Mouse (Mus musculus) liver, adult (tissue): ENCODE data around the gene Zfp664.

Experiments used
- GATA4 ChIP-seq: IDR thresholded peaks from 2 replicates; pipeline ENCODE4 v1.6.1; 2014; ENCODE audit warnings: mild to moderate bottlenecking, low read length; ENCODE audit not compliant: insufficient replicate concordance

The Zfp664 gene

GRCm38 (mm10) chr5:124862013-124862866 lies at the start of gene Zfp664, which contains the start of gene Ccdc92:
TSS of gene Zfp664 (plus strand) at chr5:124862691.
TSS of gene Ccdc92 (minus strand) at chr5:124862424.
- no peak for TF ChIP-seq GATA4

- no peak for TF ChIP-seq GATA4
Observed at GRCm38 (mm10) chr5:124814797-124815196, 47.7 kb upstream of the Zfp664 start.

GRCm38 (mm10) chr5:124817050-124817449 lies 45.4 kb upstream of the Zfp664 start:
- TF ChIP-seq GATA4: no peak

- no peak for TF ChIP-seq GATA4
Observed at GRCm38 (mm10) chr5:124822128-124822894, 40.2 kb upstream of the Zfp664 start.

GRCm38 (mm10) chr5:124830331-124830730 lies 32.2 kb upstream of the Zfp664 start:
- TF ChIP-seq GATA4: no peak

- no peak for TF ChIP-seq GATA4
Observed at GRCm38 (mm10) chr5:124835218-124835617, 27.3 kb upstream of the Zfp664 start.

GRCm38 (mm10) chr5:124836075-124836474 lies 26.4 kb upstream of the Zfp664 start:
- no peak for TF ChIP-seq GATA4

- no peak for TF ChIP-seq GATA4
Observed at GRCm38 (mm10) chr5:124836621-124837020, 25.9 kb upstream of the Zfp664 start.

GRCm38 (mm10) chr5:124840202-124840601 lies 22.3 kb upstream of the Zfp664 start:
- TF ChIP-seq GATA4: no peak

- TF ChIP-seq GATA4: no peak
Observed at GRCm38 (mm10) chr5:124840669-124841068, 21.8 kb upstream of the Zfp664 start.

- TF ChIP-seq GATA4: no peak
Observed at GRCm38 (mm10) chr5:124843386-124843785, 19.1 kb upstream of the Zfp664 start.

GRCm38 (mm10) chr5:124844929-124845328 lies 17.6 kb upstream of the Zfp664 start:
- no peak for TF ChIP-seq GATA4

- no peak for TF ChIP-seq GATA4
Observed at GRCm38 (mm10) chr5:124847014-124847413, 15.5 kb upstream of the Zfp664 start.

GRCm38 (mm10) chr5:124848994-124849393 lies 13.5 kb upstream of the Zfp664 start:
- TF ChIP-seq GATA4: no peak

GRCm38 (mm10) chr5:124851572-124851971 lies 10.9 kb upstream of the Zfp664 start:
- no peak for TF ChIP-seq GATA4

GRCm38 (mm10) chr5:124852294-124852693 lies 10.2 kb upstream of the Zfp664 start:
- TF ChIP-seq GATA4: no peak

- no peak for TF ChIP-seq GATA4
Observed at GRCm38 (mm10) chr5:124853079-124853478, 9.4 kb upstream of the Zfp664 start.

- TF ChIP-seq GATA4: no peak
Observed at GRCm38 (mm10) chr5:124854202-124854601, 8.3 kb upstream of the Zfp664 start.
